Mouse (Mus musculus): ENCODE results near the gene Lgr6. TPM values are rescaled to one million over a fixed set of nuclear protein-coding genes. Genes with fewer than 3 reads are reported as not detected.

The Lgr6 gene
- polyA plus RNA-seq, 1 experiment from 2014 or later: 0.61 TPM

GRCm38 (mm10) chr1:134962053-134962803 is 142.8 kb downstream of the Lgr6 start, which contains the start of gene Ube2t:
Gene Ube2t, plus strand, starts transcription at chr1:134962565.
- Histone ChIP-seq H3K27me3 (0 out of 2 replicates have a peak, but pooled peaks cover 3% of the 10 kb centered on the region), H3K4me3 (peak within 1 kb of the TSS; percentile 76), H3K4me2 (replicated peaks) (peak within 1 kb of the TSS; percentile 57), H3K36me3 (no peaks in the 10 kb centered on the region), H3K4me1 (peaks cover 12% of the 10 kb centered on the region), H3K9me3 (no peaks in the 10 kb centered on the region), H3K27ac (replicated peaks) (no peak within 1 kb of the TSS), H3K9ac (replicated peaks) (peak within 1 kb of the TSS; percentile 61)
- peak; percentile 100 for ATAC-seq (replicated peaks)
- 3% methylated on average over 50 of the region's 50 CpGs for WGBS

- no peak for ATAC-seq (replicated peaks)
- Histone ChIP-seq H3K27me3 (0 out of 2 replicates have a peak, but pooled peaks cover 3% of the 10 kb centered on the region), H3K9ac (replicated peaks) (no peak overlapping the region), H3K4me3 (no peak overlapping the region), H3K4me2 (replicated peaks) (no peak overlapping the region), H3K27ac (replicated peaks) (no peak overlapping the region), H3K9me3 (no peaks in the 10 kb centered on the region), H3K36me3 (no peaks in the 10 kb centered on the region), H3K4me1 (peaks cover 12% of the 10 kb centered on the region)
- WGBS: 59% methylated on average over 7 of the region's 7 CpGs
These were observed 144.4 kb downstream of the Lgr6 start for GRCm38 (mm10) chr1:134960634-134961033.

GRCm38 (mm10) chr1:134955637-134956176 is 149.4 kb downstream of the Lgr6 start, which contains the start of gene Ppp1r12b:
Gene Ppp1r12b, minus strand, starts transcription at chr1:134955942.
- Histone ChIP-seq H3K4me3 (peak within 1 kb of the TSS; percentile 67), H3K4me2 (replicated peaks) (peak within 1 kb of the TSS; percentile 58), H3K27ac (replicated peaks) (peak within 1 kb of the TSS; percentile 89), H3K9ac (replicated peaks) (peak within 1 kb of the TSS; percentile 83), H3K36me3 (no peaks in the 10 kb centered on the region), H3K4me1 (peaks cover 18% of the 10 kb centered on the region), H3K27me3 (no peaks in the 10 kb centered on the region), H3K9me3 (no peaks in the 10 kb centered on the region)
- under 1% methylated on average over 39 of the region's 39 CpGs for WGBS
- ATAC-seq (replicated peaks): peak; percentile 100

- peak overlapping the region; percentile 89 for H3K27ac ChIP-seq (replicated peaks)
- peak overlapping the region; percentile 67 for H3K4me3 ChIP-seq
- H3K27me3 ChIP-seq: no peaks in the 10 kb centered on the region
- peak overlapping the region; percentile 58 for H3K4me2 ChIP-seq (replicated peaks)
- no peak; the same call in none of the 2 replicates for ATAC-seq (replicated peaks)
- WGBS: 4% methylated on average over 16 of the region's 16 CpGs
- peaks cover 18% of the 10 kb centered on the region for H3K4me1 ChIP-seq
- peak overlapping the region; percentile 83 for H3K9ac ChIP-seq (replicated peaks)
- H3K9me3 ChIP-seq: no peaks in the 10 kb centered on the region
- no peaks in the 10 kb centered on the region for H3K36me3 ChIP-seq
These were observed 149.9 kb downstream of the Lgr6 start for GRCm38 (mm10) chr1:134955050-134955636.

- H3K4me1 ChIP-seq: peaks cover 15% of the 10 kb centered on the region
- WGBS: 76% methylated on average over 3 of the region's 3 CpGs
- H3K27me3 ChIP-seq: no peaks in the 10 kb centered on the region
- no peak overlapping the region for H3K27ac ChIP-seq (replicated peaks)
- H3K4me2 ChIP-seq (replicated peaks): no peak overlapping the region
- no peak for ATAC-seq (replicated peaks)
- no peak overlapping the region for H3K9ac ChIP-seq (replicated peaks)
- H3K36me3 ChIP-seq: no peaks in the 10 kb centered on the region; the same call in 1 of the 2 replicates
- H3K9me3 ChIP-seq: no peaks in the 10 kb centered on the region
- H3K4me3 ChIP-seq: no peak overlapping the region
These were observed 155.1 kb downstream of the Lgr6 start for GRCm38 (mm10) chr1:134949946-134950345.

GRCm38 (mm10) chr1:134947590-134947989 is 157.5 kb downstream of the Lgr6 start:
- 88% methylated on average over 7 of the region's 7 CpGs for WGBS

GRCm38 (mm10) chr1:134942898-134943297 is 162.2 kb downstream of the Lgr6 start:
- H3K36me3 ChIP-seq: no peaks in the 10 kb centered on the region; the same call in 1 of the 2 replicates
- H3K27me3 ChIP-seq: no peaks in the 10 kb centered on the region
- ATAC-seq (replicated peaks): no peak
- H3K9ac ChIP-seq (replicated peaks): no peak overlapping the region
- H3K4me3 ChIP-seq: no peak overlapping the region
- WGBS: 92% methylated on average over 2 of the region's 2 CpGs
- H3K4me2 ChIP-seq (replicated peaks): no peak overlapping the region
- no peaks in the 10 kb centered on the region for H3K4me1 ChIP-seq
- H3K9me3 ChIP-seq: no peaks in the 10 kb centered on the region
- no peak overlapping the region for H3K27ac ChIP-seq (replicated peaks)

More at GRCm38 (mm10) chr1:134947590-134947989, 157.5 kb downstream of the Lgr6 start:
- Histone ChIP-seq H3K27ac (replicated peaks) (no peak overlapping the region), H3K4me3 (no peak overlapping the region), H3K4me2 (replicated peaks) (no peak overlapping the region), H3K36me3 (no peaks in the 10 kb centered on the region; the same call in 1 of the 2 replicates), H3K9me3 (no peaks in the 10 kb centered on the region), H3K9ac (replicated peaks) (no peak overlapping the region), H3K27me3 (no peaks in the 10 kb centered on the region), H3K4me1 (no peaks in the 10 kb centered on the region)
- ATAC-seq (replicated peaks): no peak

- ATAC-seq (replicated peaks): no peak
- Histone ChIP-seq H3K36me3 (no peaks in the 10 kb centered on the region), H3K4me2 (replicated peaks) (no peak overlapping the region), H3K4me3 (no peak overlapping the region), H3K9ac (replicated peaks) (no peak overlapping the region), H3K27ac (replicated peaks) (no peak overlapping the region), H3K27me3 (no peaks in the 10 kb centered on the region), H3K9me3 (no peaks in the 10 kb centered on the region), H3K4me1 (no peaks in the 10 kb centered on the region)
- WGBS: 64% methylated on average over 4 of the region's 4 CpGs
These were observed 164.2 kb downstream of the Lgr6 start for GRCm38 (mm10) chr1:134940863-134941262.

GRCm38 (mm10) chr1:134938233-134938632 is 166.8 kb downstream of the Lgr6 start:
- no peak overlapping the region for H3K27ac ChIP-seq (replicated peaks)
- no peak overlapping the region for H3K9ac ChIP-seq (replicated peaks)
- no peaks in the 10 kb centered on the region for H3K27me3 ChIP-seq
- no peak for ATAC-seq (replicated peaks)
- H3K4me2 ChIP-seq (replicated peaks): no peak overlapping the region
- no peaks in the 10 kb centered on the region for H3K4me1 ChIP-seq
- H3K9me3 ChIP-seq: no peaks in the 10 kb centered on the region
- H3K36me3 ChIP-seq: no peaks in the 10 kb centered on the region
- no peak overlapping the region for H3K4me3 ChIP-seq
- 91% methylated on average over 1 of the region's 1 CpGs for WGBS

GRCm38 (mm10) chr1:134936335-134936734 is 168.7 kb downstream of the Lgr6 start:
- H3K4me1 ChIP-seq: no peaks in the 10 kb centered on the region
- no peaks in the 10 kb centered on the region for H3K36me3 ChIP-seq
- H3K27ac ChIP-seq (replicated peaks): no peak overlapping the region
- H3K27me3 ChIP-seq: no peaks in the 10 kb centered on the region
- no peak overlapping the region for H3K4me3 ChIP-seq
- no peak overlapping the region for H3K4me2 ChIP-seq (replicated peaks)
- H3K9me3 ChIP-seq: no peaks in the 10 kb centered on the region
- no peak overlapping the region for H3K9ac ChIP-seq (replicated peaks)
- 89% methylated on average over 6 of the region's 6 CpGs for WGBS
- no peak for ATAC-seq (replicated peaks)
